Mouse (Mus musculus) lung, postnatal 14 days (tissue): Measurements from ENCODE around the gene Cd9.

Experiments
- DNase-seq: peaks from one replicate; pipeline ENCODE4 v3.0.0; 2021

Cd9 gene

DNA sequence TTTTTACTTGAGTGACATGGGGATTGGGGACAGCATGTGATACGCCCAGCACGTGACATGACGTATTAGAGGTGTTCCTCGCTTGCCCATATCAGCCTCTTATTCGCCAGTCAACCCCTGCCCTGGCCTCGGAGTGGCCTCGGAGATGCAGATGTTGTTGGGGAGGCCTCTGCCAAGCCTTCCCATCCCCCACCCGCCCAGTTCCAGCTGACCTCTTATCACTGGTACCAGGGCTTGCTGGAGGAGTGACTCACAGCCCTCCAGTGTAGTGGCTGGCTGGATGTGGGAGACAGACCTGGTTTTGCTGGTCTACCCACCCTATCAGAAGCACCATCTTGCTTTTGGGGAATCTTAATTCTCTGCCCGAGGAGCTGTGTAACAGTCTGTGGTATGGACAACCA lies 21.3 kb downstream of the Cd9 start:
- no peak for DNase-seq

- DNase-seq, result no peak
Observed at GRCm38 (mm10) chr6:125471921-125472320, 22.7 kb downstream of the Cd9 start.

DNA sequence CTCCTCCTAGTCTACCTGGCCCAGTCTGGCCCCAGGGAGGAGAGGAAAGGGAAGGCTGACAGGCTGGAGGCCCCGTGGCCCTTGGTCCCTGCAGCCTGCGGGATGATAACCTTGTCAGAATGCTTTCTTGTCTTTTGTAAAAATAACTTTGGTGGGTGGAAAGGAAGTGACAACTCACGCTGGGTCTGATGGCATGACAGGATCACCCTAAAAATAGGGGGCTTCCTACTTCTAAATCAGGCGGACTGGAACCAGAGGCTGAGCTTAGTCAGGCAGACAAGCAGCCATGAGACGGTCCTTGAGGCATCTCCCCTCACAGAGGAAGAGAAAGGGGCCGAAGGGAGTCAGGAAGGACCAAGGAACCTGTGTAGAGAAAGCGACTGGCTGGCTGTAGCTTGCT lies 23.3 kb downstream of the Cd9 start:
- DNase-seq, result no peak

DNA sequence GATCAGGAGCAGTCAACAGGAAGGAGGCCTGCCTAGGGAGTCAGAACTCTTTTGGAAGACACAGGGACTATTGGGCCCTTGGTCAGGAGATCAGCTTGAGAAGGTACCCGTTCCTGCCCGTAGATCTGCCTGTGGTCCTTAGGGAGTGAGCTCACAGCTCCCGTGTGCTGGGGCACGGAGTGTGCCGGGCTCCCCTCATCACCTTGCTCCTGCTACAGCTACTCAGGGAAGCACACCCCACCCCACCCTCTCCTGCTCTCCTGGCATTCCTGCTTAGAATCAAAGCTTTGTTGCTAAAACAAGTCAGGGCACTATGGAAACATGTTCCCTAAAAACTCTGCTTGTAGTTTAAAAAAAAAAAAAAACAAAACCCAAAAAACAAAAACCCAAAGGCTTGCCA lies 24.0 kb downstream of the Cd9 start:
- DNase-seq, result no peak

DNA sequence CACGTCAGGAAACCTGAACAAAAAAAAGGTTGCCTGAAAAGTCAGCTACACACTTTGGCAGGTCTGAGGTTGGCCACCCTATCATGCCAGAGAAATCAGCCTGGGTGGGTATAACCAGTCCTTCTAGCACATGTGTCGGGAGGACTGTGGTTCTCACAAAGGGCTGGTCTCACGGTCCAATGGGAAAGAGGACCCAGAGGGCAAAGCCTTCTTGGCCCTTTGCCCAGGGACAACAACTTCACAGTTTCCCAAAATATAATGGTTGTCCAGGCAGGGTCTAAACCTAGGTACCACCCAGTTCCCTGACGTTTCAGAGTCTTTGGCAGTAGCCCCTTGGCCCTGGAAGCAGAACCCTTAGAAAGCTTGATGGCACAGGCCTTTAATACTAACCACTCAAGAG lies 25.4 kb downstream of the Cd9 start:
- DNase-seq, result no peak

DNA sequence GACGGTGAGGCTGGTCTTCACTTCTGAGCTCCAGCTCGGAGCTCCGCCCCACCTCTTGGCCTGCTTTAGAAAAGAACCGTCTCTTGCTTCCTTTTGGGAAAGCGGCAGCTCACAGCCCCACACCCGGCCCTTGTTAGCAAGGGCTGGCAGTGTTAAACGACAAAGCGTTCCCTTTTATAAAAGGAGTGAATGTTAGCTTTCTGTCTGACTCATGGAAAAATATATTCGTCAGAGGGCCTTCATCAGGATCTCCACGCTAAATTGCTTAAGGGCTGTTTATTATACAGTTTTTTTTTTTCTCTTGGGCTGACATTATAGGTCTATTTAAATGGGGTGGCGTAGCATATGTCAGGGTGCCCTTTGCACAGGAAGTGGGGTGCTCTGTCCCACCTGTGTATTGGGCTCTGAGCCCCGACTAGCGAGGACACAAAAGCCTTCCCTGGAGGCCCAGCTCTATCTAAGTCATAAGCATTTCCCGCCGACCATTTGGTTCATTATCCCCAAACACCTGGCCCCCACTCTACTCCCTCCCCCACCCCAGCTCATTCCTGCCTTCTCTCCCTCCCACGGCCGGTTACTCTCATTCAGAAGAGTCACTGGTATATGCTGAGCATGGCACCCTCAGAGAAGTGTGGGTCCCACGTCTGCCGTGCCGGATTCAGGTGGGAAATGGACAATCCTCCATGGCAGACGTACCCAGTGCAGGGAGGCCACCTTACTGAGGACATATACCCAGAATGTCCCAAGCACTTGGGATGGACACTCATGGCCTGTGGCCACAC lies 26.2 kb downstream of the Cd9 start:
- no peak for DNase-seq

DNA sequence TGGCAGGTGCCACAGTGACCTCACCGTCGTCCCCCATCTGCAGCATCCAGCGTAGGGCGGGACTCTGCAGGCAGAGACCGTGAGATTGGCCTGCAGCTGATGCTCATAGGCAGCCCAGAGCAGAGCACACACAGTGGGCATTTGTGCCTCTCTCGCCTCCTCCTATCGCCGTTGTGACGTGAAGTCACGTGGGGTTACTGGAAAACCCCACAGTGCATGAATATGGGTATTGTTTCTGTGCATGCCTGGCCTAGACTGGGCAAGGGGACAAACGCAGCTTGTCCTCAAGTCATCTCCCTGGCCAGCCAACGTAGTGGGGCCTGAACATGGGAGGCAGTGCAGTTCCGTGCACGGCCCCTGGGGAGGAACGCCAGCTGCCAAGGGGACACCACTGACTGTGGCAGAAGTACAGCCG lies 27.3 kb downstream of the Cd9 start:
- DNase-seq, result no peak

DNA sequence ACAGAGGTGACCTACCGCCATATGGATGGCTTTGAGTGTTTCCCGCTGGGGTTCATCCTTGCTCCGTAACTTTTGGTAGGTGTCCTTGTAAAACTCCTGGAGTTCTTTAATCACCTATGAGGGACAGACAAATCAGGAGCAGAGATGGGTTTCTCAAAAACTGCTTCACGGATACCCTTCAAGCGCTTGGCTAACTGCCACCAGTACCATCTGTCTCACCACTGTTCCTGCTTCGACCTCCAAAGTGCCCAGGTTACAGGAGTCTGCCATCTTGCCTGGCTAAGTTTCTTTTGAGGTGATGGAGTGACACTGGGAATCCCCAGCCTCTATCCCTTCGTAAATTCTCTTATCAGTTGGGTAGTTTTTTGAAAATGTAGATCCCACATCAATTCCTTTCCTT lies 32.3 kb downstream of the Cd9 start:
- DNase-seq, result no peak

GRCm38 (mm10) chr6:125461788-125462187 lies 32.8 kb downstream of the Cd9 start:
- DNase-seq, result no peak

GRCm38 (mm10) chr6:125461325-125461724 lies 33.3 kb downstream of the Cd9 start:
- no peak for DNase-seq

GRCm38 (mm10) chr6:125460589-125460988 lies 34.0 kb downstream of the Cd9 start:
- no peak for DNase-seq

DNA sequence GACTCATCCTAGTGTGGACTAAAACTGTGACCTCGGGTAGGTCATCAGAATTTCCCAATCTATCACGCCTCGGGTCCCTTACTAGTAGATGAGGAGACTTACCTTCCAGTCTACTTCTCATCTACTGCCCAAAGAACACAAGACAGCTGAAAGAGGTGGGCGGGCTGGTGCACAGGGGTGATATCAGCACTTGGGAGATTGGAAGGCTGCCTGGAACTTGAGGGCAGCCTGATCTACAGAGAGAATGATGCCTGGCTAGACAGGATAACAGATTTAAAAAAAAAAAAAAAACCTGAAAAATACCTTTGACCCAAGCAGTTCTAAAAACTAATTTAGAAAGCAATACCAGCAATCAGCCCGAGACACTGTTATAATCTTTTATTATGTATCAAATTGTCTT lies 34.7 kb downstream of the Cd9 start:
- no peak for DNase-seq

DNA sequence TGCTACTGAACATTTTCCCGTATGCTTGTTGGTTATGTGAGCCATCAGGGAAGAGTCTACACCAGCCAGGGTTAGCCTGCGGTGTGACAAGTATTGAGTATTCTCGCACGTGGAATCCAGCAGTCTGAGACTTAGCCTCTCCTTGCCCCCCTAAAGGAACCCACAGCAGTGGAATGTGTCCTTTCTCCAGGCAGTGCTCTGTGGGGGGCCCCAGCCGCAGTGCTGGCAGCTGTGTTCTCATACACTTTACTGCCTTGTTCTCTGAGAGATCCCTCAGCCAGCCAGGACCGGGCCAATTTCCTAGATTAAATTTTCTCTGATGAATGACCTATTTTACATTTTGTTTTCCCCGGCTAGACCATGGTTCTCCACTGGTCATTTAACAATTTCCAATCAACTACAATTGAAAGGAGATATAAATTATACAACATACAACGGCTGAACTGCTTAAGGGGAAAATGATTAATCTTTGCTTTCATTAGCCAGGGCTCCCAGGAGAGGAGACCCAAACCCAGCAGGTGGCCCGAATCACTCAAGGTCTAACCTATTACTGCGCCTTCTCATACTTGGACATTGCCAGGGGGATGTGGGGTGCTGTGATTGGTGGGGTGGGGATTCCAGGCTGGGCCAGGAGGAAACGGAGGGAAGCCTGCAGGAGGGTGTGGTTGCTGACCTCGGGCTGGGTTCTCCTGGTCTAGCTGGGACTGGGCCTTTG lies 38.6 kb downstream of the Cd9 start:
- DNase-seq, result no peak

DNA sequence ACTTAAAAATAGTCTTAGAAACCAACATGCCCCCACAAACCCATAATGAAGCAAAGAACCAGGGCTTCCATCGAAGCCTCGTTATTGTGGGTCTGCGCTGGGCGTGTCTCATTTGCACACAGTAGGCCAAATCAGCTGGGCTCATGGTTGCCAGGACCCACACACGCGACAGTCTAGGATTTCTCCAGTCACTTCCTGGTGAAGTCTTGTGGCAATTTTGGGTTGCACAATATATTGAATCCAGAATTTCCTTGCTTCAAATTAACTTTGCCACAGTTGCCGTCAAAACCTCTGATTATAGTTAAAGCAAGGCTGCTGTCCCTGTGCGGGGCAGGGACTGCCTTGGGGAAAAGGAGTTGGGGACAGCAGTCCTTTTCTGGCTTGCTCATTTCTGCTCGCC lies 39.9 kb downstream of the Cd9 start:
- no peak for DNase-seq

- DNase-seq, result no peak
Observed at GRCm38 (mm10) chr6:125454299-125454698, 40.3 kb downstream of the Cd9 start.

DNA sequence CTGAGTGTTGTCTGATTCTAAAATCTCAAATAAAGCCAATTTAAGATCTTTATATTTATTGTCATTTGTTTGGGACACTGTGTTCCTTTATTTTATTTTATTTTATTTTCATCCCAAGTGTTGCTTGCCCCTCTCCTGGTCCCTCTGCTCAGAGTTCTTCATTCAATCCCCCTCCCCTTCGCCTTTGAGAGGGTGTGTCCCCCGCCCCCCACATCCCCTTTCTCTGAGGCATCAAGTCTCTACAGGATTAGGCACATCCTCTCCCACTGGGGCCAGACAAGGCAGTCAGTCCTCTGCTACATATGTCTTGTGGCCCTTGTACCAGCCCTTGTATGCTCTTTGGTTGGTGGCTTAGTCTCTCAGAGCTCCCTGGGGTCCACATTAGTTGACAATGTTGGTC lies 46.9 kb downstream of the Cd9 start:
- DNase-seq, result no peak

DNA sequence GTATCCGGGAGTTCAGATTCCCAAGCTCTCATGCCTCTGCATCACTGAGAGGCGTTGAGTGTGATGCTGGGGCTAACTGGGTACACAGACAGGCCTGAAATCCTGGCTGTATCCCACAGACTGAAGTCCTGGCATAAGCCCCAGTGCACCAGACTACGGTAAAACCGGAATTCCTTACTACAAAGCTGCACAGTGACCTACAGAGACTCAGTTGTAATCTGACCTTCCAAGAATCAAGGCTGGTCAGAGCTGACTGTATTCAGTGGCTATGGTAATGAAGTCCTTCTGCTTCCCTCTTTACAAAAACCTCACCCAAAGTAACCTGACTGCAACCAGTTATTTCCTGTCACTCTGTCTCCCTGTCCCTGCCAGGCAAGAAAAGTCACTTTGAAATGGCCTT lies 47.4 kb downstream of the Cd9 start:
- no peak for DNase-seq

GRCm38 (mm10) chr6:125445381-125445780 lies 49.2 kb downstream of the Cd9 start:
- no peak for DNase-seq

DNA sequence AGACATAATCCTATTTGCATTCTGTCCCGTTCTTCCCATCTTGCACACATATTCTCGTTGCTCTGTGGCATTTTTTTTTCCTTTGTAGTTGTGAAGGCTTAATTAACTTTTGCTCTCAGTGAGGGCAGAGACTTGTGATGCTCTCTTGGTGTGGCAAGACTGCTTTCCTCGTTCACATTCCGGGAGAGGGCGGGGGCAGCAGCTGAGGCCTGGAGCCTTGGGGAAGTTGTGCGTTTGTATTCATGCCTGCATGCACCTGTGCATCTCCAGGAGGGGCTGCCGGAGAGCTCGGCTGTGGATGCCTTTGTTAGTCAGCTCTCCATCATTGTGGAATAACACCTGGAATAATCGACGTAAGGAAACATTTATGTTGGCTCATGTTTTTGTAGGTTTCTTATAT lies 52.0 kb downstream of the Cd9 start:
- DNase-seq, result no peak

GRCm38 (mm10) chr6:125436753-125437152 lies 57.8 kb downstream of the Cd9 start:
- DNase-seq, result no peak

GRCm38 (mm10) chr6:125434735-125435518 lies 59.7 kb downstream of the Cd9 start:
- DNase-seq, result no peak

DNA sequence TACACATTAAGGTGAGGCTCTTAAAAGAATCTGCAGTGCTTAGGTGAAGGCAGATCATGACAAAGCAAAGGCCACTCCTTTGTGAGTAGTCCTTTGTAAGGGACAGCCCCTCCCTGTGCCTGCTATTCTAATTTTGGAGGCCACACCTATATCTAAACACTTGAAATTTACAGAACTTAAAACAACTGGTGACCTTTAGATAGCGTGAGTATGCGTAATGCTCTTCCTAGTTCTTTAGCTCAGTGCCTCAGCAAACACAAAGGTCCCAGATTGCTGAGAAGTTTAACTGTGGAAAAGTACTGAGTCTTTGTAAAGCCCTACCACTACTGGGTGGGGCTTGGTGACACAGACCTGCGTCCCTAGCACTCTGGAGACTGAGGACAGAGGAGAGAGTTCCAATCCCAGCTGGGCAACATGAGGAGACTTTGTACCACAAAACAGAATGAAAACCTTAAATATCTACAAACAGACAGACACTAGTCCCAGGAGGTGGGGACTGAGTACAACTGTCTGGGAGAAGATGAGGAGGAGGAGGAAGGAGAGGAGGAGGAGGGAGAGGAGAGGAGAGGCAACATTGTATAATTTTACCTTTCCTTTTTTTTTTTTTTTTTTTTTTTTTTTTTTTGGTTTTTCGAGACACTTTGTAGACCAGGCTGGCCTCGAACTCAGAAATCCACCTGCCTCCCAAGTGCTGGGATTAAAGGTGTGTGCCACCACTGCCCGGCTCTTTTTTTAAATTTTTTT lies 60.7 kb downstream of the Cd9 start:
- no peak for DNase-seq

DNA sequence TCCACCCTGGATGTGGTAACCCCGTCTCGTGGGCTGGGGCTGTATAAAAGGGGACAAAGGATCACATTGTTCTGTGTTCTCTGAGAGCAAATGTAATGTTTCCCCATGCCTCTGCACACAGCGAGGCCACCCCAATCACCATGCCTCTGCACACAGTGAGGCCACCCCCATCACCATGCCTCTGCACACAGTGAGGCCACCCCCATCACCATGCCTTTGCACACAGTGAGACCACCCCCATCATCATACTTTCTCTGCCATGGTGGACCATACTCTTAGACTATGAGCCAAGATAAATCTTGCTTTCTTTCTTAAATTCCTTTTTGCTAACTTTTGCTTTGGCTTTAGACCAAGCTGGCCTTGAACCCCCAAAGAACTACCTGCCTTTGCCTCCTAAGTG lies 61.3 kb downstream of the Cd9 start:
- DNase-seq, result no peak
